Mouse (Mus musculus) stomach, postnatal 0 days (tissue): Measurements from ENCODE around the gene Agr2. TPM values are rescaled to one million over a fixed set of nuclear protein-coding genes. Genes with fewer than 3 reads are reported as not detected.

ENCODE experiments used
- ATAC-seq: fragments of 200-750 bp; cut with Nextera tagmentation; 2 replicates; pipeline ENCODE4 v1.8.0; 2017; ENCODE audit not compliant: low FRiP score, low TSS enrichment
- DNase-seq: peaks from one replicate; pipeline ENCODE4 v3.0.0-alpha.2; 2016; ENCODE audit warnings: low spot score
- H3K27ac ChIP-seq: fragments of 300-500 bp; sonication (generic); replicated peaks from 2 replicates; pipeline ENCODE4 v1.5.1; 2014; ENCODE audit warnings: mild to moderate bottlenecking, control low read depth
- H3K27me3 ChIP-seq: fragments of 300-500 bp; sonication (generic); 2 replicates; pipeline ENCODE4 v1.6.1; 2014; ENCODE audit warnings: low read length; ENCODE audit not compliant: control insufficient read depth, insufficient read depth
- H3K36me3 ChIP-seq: fragments of 300-500 bp; sonication (generic); 2 replicates; pipeline ENCODE4 v1.6.1; 2014; ENCODE audit warnings: low read length, mixed read lengths; ENCODE audit not compliant: control insufficient read depth, insufficient read depth
- H3K4me1 ChIP-seq: fragments of 300-500 bp; sonication (generic); replicated peaks from 2 replicates; pipeline ENCODE4 v1.6.1; 2014; ENCODE audit warnings: antibody characterized with exemption; ENCODE audit not compliant: control insufficient read depth, insufficient read depth
- H3K4me2 ChIP-seq: fragments of 300-500 bp; sonication (generic); replicated peaks from 2 replicates; pipeline ENCODE4 v1.6.1; 2014; ENCODE audit warnings: low read depth, mild to moderate bottlenecking, control low read depth, moderate library complexity
- H3K4me3 ChIP-seq: fragments of 300-500 bp; sonication (generic); 2 replicates; pipeline ENCODE4 v1.5.1; 2014; ENCODE audit warnings: low read depth, low read length, control low read depth
- H3K9ac ChIP-seq: fragments of 300-500 bp; sonication (generic); 2 replicates; pipeline ENCODE4 v1.6.1; 2014; ENCODE audit warnings: mild to moderate bottlenecking, low read length, control low read depth, mixed read lengths
- H3K9me3 ChIP-seq: fragments of 300-500 bp; sonication (generic); 2 replicates; pipeline ENCODE4 v1.6.1; 2016; ENCODE audit warnings: low read length; ENCODE audit not compliant: control insufficient read depth
- CTCF ChIP-seq: IDR thresholded peaks from 2 replicates; pipeline ENCODE4 v1.5.1; 2016; ENCODE audit warnings: antibody characterized with exemption, low read depth, mild to moderate bottlenecking, moderate library complexity
- EP300 ChIP-seq: optimal IDR thresholded peaks from 2 replicates; pipeline ENCODE3; 2016; ENCODE audit warnings: antibody characterized with exemption
- WGBS: fragments of 180-500 bp; shearing (Covaris S2); extraction: QIAGEN DNeasy Blood & Tissue Kit; methylation state at CpG from one replicate; pipeline ENCODE4 v1.1.7; 2014; 5-methylcytosine and 5-hydroxymethylcytosine counted together
- polyA plus RNA-seq: library from polyadenylated mRNA; unstranded; fragments of >200 nt; fragmentation: Nextera tagmentation; extraction: Ambion mirVana; gene quantifications from 2 replicates; pipeline ENCODE4 v1.2.1, GENCODE M21; 2015

The Agr2 gene
- polyA plus RNA-seq, 1 experiment from 2014 or later, result 1,533 TPM

DNA sequence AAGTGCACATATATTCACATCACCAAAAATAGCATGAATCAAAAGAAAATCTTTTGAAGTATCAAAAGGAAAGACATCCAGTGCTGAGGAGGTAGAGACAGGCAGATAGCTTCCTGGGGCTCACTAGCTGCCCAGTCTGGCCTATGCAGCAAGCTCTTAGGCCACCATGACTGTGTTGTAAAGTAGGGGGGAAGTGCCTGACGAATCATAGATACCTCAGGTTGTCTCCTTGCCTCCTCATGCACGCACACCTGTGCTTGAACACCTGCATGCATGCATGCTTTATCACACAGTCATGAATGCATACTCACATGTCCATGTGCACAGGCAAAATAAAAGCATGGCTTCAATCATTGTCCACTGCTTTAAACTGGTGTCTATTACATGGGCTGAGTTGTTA is 52.0 kb downstream of the Agr2 start:
- Histone ChIP-seq H3K27me3 (no peaks in the 10 kb centered on the region), H3K9ac (no peak overlapping the region), H3K27ac (no peak overlapping the region), H3K4me1 (no peaks in the 10 kb centered on the region), H3K4me2 (no peak overlapping the region), H3K36me3 (no peaks in the 10 kb centered on the region), H3K9me3 (no peaks in the 10 kb centered on the region), H3K4me3 (no peak overlapping the region)
- no peak for TF ChIP-seq EP300
- TF ChIP-seq CTCF, result no peak
- DNase-seq, result no peak
- WGBS, result 86% methylated on average over 2 of the region's 2 CpGs
- ATAC-seq, result no peak

DNA sequence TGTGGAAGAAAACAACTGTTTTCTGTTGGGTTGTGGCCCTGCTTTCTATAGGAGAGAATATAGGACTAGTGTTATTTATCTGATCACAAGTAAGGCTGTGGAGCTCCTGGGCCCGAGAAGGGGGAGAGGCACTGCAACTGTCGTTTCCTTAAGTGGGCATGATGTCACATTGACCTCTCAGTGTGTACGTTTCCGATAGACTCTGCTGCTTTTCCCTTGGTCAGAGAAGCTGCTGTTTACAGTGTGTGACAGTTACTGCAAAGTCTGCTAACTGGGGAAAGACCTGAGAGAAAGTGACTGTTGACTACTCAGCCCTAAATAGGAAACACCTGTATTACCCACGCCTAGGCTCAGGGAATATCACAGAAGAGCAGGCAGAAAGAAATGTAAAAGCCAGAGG is 53.5 kb downstream of the Agr2 start:
- Histone ChIP-seq H3K36me3 (no peaks in the 10 kb centered on the region), H3K4me3 (no peak overlapping the region), H3K4me2 (no peak overlapping the region), H3K9me3 (no peaks in the 10 kb centered on the region), H3K27ac (no peak overlapping the region), H3K9ac (no peak overlapping the region), H3K4me1 (no peaks in the 10 kb centered on the region), H3K27me3 (no peaks in the 10 kb centered on the region)
- TF ChIP-seq CTCF, result no peak
- TF ChIP-seq EP300, result no peak
- no peak for ATAC-seq
- no peak for DNase-seq
- 26% methylated on average over 5 of the region's 5 CpGs for WGBS

DNA sequence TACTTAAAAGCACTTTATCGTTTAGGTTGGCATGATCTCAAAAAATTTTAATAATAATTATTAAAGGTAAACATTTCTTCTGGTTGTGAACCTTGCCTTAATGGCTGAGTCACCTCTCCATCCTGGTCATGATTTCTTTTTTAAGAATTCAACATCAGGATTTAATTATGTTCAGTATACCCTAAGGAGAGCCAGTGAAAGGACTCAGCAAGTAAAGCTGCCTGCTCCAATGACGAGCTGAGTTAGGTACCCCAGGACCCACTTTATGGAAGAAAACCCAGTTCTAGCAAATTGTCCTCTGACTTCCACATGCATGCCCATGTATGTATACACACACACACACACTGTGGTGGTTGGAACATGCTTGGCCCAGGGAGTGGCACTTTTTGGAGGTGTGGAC is 54.9 kb downstream of the Agr2 start:
- Histone ChIP-seq H3K27ac (no peak overlapping the region), H3K9ac (no peak overlapping the region), H3K4me2 (no peak overlapping the region), H3K4me1 (no peaks in the 10 kb centered on the region), H3K4me3 (no peak overlapping the region), H3K27me3 (no peaks in the 10 kb centered on the region), H3K9me3 (no peaks in the 10 kb centered on the region), H3K36me3 (no peaks in the 10 kb centered on the region)
- no peak for ATAC-seq
- DNase-seq, result no peak
- TF ChIP-seq EP300 (no peak), CTCF (no peak)
- WGBS, result 55% methylated on average over 2 of the region's 2 CpGs

DNA sequence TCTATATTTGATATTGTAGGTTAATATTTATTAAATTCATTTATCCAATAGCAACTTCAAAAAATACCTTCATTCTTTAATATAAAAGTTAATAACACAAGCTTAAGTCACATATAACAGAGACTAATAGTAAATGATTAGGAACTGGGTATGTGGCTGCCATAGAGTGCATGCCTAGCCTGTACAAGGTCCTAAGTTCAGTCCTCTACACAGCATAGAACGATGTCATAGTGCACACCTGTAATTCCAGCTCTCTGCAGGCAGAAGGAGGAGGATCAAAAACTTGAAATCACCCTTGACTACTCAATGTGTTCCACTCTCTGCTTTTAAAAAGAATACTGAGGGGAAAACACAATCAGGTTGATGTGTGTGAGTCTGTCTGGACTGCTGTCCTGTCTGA is 57.6 kb downstream of the Agr2 start:
- Histone ChIP-seq H3K9ac (no peak overlapping the region), H3K36me3 (no peaks in the 10 kb centered on the region), H3K27me3 (no peaks in the 10 kb centered on the region), H3K9me3 (no peaks in the 10 kb centered on the region), H3K4me1 (no peaks in the 10 kb centered on the region), H3K4me3 (no peak overlapping the region), H3K27ac (no peak overlapping the region), H3K4me2 (no peak overlapping the region)
- ATAC-seq (no peak), DNase-seq (no peak)
- WGBS, result 79% methylated on average over 1 of the region's 1 CpGs
- no peak for TF ChIP-seq CTCF
- TF ChIP-seq EP300, result no peak

Other genes with a start within 250 kb of the Agr2 start
- gene Agr3, start 67.3 kb upstream of the Agr2 start, polyA plus RNA-seq, result 0.97 and 1.2 TPM in 2 replicates
- gene Tspan13, start 49.6 kb downstream of the Agr2 start, polyA plus RNA-seq, result 121 and 129 TPM in 2 replicates
- 27.4 and 29.6 TPM in 2 replicates for gene Ankmy2, start 164.2 kb downstream of the Agr2 start, polyA plus RNA-seq
- gene Bzw2, start 165.2 kb downstream of the Agr2 start, polyA plus RNA-seq, result 117 and 122 TPM in 2 replicates